Mouse (Mus musculus): ENCODE results near the gene Lrrc8d.

The Lrrc8d gene

DNA sequence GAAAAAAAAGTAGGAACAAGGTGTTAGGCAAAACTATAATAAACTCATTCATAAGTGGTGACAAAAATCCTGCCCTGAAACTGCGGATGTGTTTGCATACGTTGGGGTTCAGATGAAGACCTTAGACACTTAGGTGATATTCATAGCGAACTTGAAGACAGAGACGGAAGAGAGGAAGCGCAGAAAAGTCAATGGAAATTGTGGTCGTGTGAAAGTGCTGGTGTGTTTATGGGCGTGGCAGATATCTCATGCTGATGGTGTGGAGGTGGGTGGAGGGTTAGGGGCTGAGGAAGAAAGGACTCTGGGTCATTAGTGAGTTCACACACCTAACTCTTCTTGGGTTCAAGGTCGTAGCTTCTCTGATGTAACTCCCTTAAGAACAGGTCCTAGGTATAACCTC is 172.4 kb downstream of the Lrrc8d start:
- ChIA-PET CTCF (no interaction called here), POLR2A (no interaction called here)

DNA sequence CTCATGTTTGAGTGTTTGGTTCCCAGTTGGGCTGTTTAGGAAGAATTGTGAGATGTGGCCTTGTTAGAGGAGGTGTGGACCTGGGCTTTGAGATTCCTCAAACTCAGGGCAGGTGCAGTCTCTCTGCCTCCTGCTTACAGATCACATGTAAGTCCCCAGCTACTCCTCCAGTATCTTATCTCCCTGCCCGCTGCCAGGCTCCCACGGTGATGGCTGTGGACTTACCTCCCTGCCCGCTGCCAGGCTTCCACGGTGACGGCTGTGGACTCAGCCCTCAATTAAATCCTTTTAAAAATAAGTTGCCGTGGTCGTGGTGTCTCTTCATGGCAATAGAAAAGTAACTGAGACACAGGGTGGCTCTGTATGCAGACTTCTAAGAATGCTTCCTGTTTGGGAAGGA is 173.1 kb downstream of the Lrrc8d start:
- ChIA-PET CTCF (no interaction called here), POLR2A (interaction anchor here in 2 of 4 experiments (0.7 to 1.0 kb wide), 3 partner anchors 236 to 591 kb away, joined by 3 read pairs; no protein-coding TSS in a partner anchor)

- ChIA-PET POLR2A (interaction anchor here in 2 of 4 experiments (0.5 to 1.1 kb wide), 3 partner anchors 174 to 243 kb away, joined by 3 read pairs; partner anchors contain the start of gene Lrrc8d (in 1 of the 2)), CTCF (no interaction called here)
Observed at GRCm38 (mm10) chr5:105873774-105874173, 174.0 kb downstream of the Lrrc8d start.

DNA sequence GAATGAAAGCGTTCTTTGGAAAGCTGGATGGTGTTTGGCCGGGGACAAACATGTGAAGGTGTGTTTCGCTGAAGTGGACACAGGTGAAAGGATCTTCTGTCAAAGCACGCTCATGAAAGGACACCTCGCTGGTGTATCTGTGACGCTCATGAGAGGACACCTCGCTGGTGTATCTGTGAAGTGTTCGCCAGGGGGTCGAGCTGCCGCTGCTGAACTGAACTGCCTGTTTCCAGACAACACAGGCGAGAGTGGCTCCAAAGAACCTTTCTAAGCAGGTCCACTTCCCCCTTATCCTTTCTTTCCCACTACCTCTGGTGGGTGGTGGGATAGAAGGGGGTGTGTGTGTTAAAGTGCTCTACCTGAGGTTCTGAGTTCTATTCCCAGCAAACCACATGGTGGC is 174.7 kb downstream of the Lrrc8d start:
- POLR2A ChIA-PET: interaction anchor here in 1 of 4 experiments (1.1 kb wide), 1 partner anchor 226 kb away, joined by 3 read pairs; no protein-coding TSS in a partner anchor
- CTCF ChIA-PET: no interaction called here

GRCm38 (mm10) chr5:105876068-105876924 is 176.5 kb downstream of the Lrrc8d start, which contains the start of gene Zfp326:
Zfp326 (plus strand) TSS chr5:105876565.
- ChIA-PET CTCF (interaction anchor here in 1 of 4 experiments (0.6 kb wide), 1 partner anchor 68 kb away, joined by 6 read pairs; no protein-coding TSS in a partner anchor), POLR2A (interaction anchor here in 2 of 4 experiments (1.4 to 1.8 kb wide), 3 partner anchors 12 to 382 kb away, joined by 3 to 11 read pairs (median 5); partner anchors contain the start of gene Lrrc8d (in 1 of the 2))

GRCm38 (mm10) chr5:105876925-105877774 is 177.4 kb downstream of the Lrrc8d start:
- ChIA-PET CTCF (no interaction called here), POLR2A (interaction anchor here in 2 of 4 experiments (0.6 to 1.8 kb wide), 7 partner anchors 11 to 382 kb away, joined by 3 to 11 read pairs (median 3); partner anchors contain the start of gene Lrrc8d (in 1 of the 2))
